Mouse (Mus musculus): ENCODE measurements at regions not wholly inside any gene's neighbourhood (a gene's known extent, or its start where the extent isn't known, plus 50 kb on each side); places are given as distances from the start of the nearest gene placed in this dataset.
"Not testable (repeated sequence)": the region's sequence is repeated elsewhere in the genome, so short reads cannot be mapped to it uniquely, and the experiment has no call there.

- Histone ChIP-seq H3K27ac (ENCODE audit: low read depth, low read length) (no peak overlapping the region), H3K4me2 (ENCODE audit: low read depth, low read length, poor library complexity, severe bottlenecking) (no peak overlapping the region), H3K9me3 (ENCODE audit: low read length) (no peaks in the 10 kb centered on the region), H3K36me3 (ENCODE audit: insufficient read depth, low read length) (no peaks in the 10 kb centered on the region), H3K4me1 (ENCODE audit: insufficient read depth, low read length) (no peaks in the 10 kb centered on the region), H3K9ac (replicated peaks; ENCODE audit: low read length, poor library complexity, severe bottlenecking) (no peak overlapping the region), H3K27me3 (ENCODE audit: insufficient read depth, low read length) (no peaks in the 10 kb centered on the region), H3K4me3 (ENCODE audit: low read depth, low read length) (no peak overlapping the region)
- 77% methylated on average over 3 of the region's 3 CpGs for WGBS
- DNase-seq (ENCODE audit: low spot score) = no peak
- ATAC-seq (ENCODE audit: low FRiP score) = no peak
- TF ChIP-seq CTCF (IDR thresholded peaks at IDR 0.05) = no peak
Measured at GRCm38 (mm10) chr15:5950919-5951318, 348.7 kb upstream of the Dab2 start.

DNA sequence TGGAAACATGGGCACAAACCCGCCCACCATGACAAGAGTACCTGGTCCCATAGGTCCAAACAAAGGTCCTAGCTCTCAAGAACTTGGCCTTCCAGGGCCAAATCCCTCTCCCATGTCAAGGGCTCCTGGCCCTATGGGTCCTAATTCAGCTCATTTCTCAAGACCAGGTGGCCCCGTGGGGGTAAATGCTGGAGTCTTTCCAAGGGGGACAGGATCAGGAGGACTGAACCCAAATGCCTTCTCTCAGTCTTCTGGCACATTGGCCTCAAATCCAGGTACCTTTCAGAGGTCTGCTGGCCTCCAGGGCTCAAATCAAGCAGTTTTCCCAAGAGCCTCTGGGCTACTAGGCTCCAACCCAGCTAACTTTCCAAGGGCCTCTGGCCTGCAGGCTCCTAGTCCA, 347.9 kb upstream of the Dab2 start:
- H3K4me3 ChIP-seq (ENCODE audit: low read depth, low read length); H3K9ac ChIP-seq (replicated peaks; ENCODE audit: low read length, poor library complexity, severe bottlenecking); H3K27ac ChIP-seq (ENCODE audit: low read depth, low read length); H3K27me3 ChIP-seq (ENCODE audit: insufficient read depth, low read length); ATAC-seq (ENCODE audit: low FRiP score); H3K9me3 ChIP-seq (ENCODE audit: low read length); H3K4me2 ChIP-seq (ENCODE audit: low read depth, low read length, poor library complexity, severe bottlenecking); H3K4me1 ChIP-seq (ENCODE audit: insufficient read depth, low read length); H3K36me3 ChIP-seq (ENCODE audit: insufficient read depth, low read length); DNase-seq (ENCODE audit: low spot score): not testable (repeated sequence)
- 100% methylated on average over 2 of the region's 2 CpGs for WGBS

GRCm38 (mm10) chr15:5953106-5953505, 346.5 kb upstream of the Dab2 start:
- ATAC-seq (ENCODE audit: low FRiP score) (no peak), DNase-seq (ENCODE audit: low spot score) (no peak)
- no peaks in the 10 kb centered on the region for H3K36me3 ChIP-seq (ENCODE audit: insufficient read depth, low read length)
- H3K27me3 ChIP-seq (ENCODE audit: insufficient read depth, low read length) = no peaks in the 10 kb centered on the region
- H3K9ac ChIP-seq (replicated peaks; ENCODE audit: low read length, poor library complexity, severe bottlenecking) = no peak overlapping the region
- H3K27ac ChIP-seq (ENCODE audit: low read depth, low read length) = no peak overlapping the region
- no peaks in the 10 kb centered on the region for H3K4me1 ChIP-seq (ENCODE audit: insufficient read depth, low read length)
- H3K4me2 ChIP-seq (ENCODE audit: low read depth, low read length, poor library complexity, severe bottlenecking) = no peak overlapping the region
- no peak for TF ChIP-seq CTCF (IDR thresholded peaks at IDR 0.05)
- H3K9me3 ChIP-seq (ENCODE audit: low read length) = no peaks in the 10 kb centered on the region
- H3K4me3 ChIP-seq (ENCODE audit: low read depth, low read length) = no peak overlapping the region

DNA sequence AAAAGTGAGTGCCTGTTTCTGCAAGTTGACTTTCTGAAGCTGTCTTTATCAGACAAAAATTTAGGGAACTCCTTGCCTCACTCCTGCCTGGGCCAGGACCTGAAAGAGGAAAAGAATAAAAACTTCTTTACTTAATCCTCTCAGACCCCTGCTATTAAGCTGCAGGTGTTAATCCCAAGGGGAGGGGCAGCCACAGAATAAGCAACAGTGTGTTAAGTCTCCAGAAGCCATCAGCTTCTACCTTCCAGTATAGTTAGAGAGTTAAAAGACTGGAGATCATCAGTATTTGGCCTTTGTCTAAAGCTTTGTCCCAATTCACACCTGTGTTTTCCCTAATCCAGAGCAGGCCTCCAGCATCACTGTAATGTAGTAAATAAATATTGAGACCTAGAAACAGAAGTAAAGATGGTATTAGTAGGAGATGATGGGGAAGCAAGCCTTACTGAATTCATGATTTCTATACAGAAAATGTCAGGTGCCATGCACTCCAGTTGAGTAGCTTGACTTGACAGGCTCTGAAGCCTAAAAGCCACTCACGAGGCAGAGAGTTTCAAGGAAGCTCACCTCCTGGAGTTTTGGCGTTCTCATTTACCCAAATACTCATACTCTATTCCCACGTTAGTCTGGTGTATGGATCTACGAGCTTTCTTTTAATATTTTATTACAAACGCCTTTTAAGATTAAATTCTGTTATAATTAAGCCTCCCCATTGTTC, 308.1 kb upstream of the Dab2 start:
- H3K27me3 ChIP-seq (ENCODE audit: insufficient read depth, low read length) = no peaks in the 10 kb centered on the region
- H3K9ac ChIP-seq (replicated peaks; ENCODE audit: low read length, poor library complexity, severe bottlenecking) = no peak overlapping the region
- H3K4me3 ChIP-seq (ENCODE audit: low read depth, low read length) = no peak overlapping the region
- no peak for TF ChIP-seq CTCF (IDR thresholded peaks at IDR 0.05)
- no peak for ATAC-seq (ENCODE audit: low FRiP score)
- WGBS = 53% methylated on average over 5 of the region's 5 CpGs
- no peak overlapping the region for H3K27ac ChIP-seq (ENCODE audit: low read depth, low read length)
- H3K36me3 ChIP-seq (ENCODE audit: insufficient read depth, low read length) = no peaks in the 10 kb centered on the region
- no peaks in the 10 kb centered on the region for H3K4me1 ChIP-seq (ENCODE audit: insufficient read depth, low read length)
- H3K4me2 ChIP-seq (ENCODE audit: low read depth, low read length, poor library complexity, severe bottlenecking) = no peak overlapping the region
- no peak for DNase-seq (ENCODE audit: low spot score)
- no peaks in the 10 kb centered on the region for H3K9me3 ChIP-seq (ENCODE audit: low read length)

DNA sequence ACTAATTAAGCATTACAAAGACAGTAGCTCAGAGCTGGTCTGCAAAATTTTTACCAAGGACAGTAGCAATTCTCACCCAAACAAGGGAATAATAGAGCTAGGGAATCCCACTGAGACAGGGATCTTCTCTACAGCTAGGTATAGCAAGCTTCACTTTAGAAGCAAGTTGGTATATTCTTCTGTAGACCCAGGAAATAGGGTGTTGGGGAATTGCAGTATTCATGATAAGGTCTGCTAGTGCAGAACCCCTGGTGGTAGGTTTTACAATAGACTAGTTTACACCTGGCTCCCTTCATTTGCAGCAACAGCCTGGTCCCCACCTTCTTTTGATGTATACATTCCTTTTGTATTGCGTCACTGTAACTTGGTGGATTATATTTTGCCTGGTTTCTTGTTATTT, 307.4 kb upstream of the Dab2 start:
- 93% methylated on average over 1 of the region's 1 CpGs for WGBS

DNA sequence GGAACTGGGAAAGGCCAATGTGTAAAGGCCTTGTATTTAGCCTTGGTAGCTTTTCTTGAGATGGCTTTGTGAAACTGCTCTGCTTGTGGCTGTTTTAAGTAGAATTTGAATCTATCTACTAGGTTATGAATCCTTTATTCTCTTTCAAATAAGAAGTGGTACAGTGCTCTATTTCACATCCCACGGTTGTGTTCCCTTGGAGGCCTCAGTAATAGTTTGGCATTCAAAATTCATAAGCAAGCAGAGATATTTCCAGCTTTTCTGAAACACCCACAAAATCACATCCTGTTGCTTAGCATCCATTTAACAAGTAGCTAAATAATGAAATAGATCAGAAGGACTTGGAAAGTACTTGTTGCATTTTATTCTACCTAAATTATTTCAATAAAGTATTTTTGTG, 298.8 kb upstream of the Dab2 start:
- no peak overlapping the region for H3K4me2 ChIP-seq (ENCODE audit: low read depth, low read length, poor library complexity, severe bottlenecking)
- H3K27ac ChIP-seq (ENCODE audit: low read depth, low read length) = no peak overlapping the region
- H3K9ac ChIP-seq (replicated peaks; ENCODE audit: low read length, poor library complexity, severe bottlenecking) = no peak overlapping the region
- H3K4me3 ChIP-seq (ENCODE audit: low read depth, low read length) = no peak overlapping the region
- WGBS = 73% methylated on average over 1 of the region's 1 CpGs
- H3K9me3 ChIP-seq (ENCODE audit: low read length) = no peaks in the 10 kb centered on the region
- H3K4me1 ChIP-seq (ENCODE audit: insufficient read depth, low read length) = no peaks in the 10 kb centered on the region
- H3K27me3 ChIP-seq (ENCODE audit: insufficient read depth, low read length) = no peaks in the 10 kb centered on the region
- H3K36me3 ChIP-seq (ENCODE audit: insufficient read depth, low read length) = no peaks in the 10 kb centered on the region
- DNase-seq (ENCODE audit: low spot score) = no peak
- TF ChIP-seq CTCF (IDR thresholded peaks at IDR 0.05) = no peak
- ATAC-seq (ENCODE audit: low FRiP score) = no peak

More for the DNA sequence above, 307.4 kb upstream of the Dab2 start:
- not testable (repeated sequence) for DNase-seq (ENCODE audit: low spot score); H3K4me3 ChIP-seq (ENCODE audit: low read depth, low read length); ATAC-seq (ENCODE audit: low FRiP score); H3K27me3 ChIP-seq (ENCODE audit: insufficient read depth, low read length); H3K36me3 ChIP-seq (ENCODE audit: insufficient read depth, low read length); H3K4me1 ChIP-seq (ENCODE audit: insufficient read depth, low read length); H3K9ac ChIP-seq (replicated peaks; ENCODE audit: low read length, poor library complexity, severe bottlenecking); H3K27ac ChIP-seq (ENCODE audit: low read depth, low read length); H3K9me3 ChIP-seq (ENCODE audit: low read length); H3K4me2 ChIP-seq (ENCODE audit: low read depth, low read length, poor library complexity, severe bottlenecking)

All from midbrain, postnatal 0 days (tissue).